Mouse (Mus musculus): ENCODE measurements at regions not wholly inside any gene's neighbourhood (a gene's known extent, or its start where the extent isn't known, plus 50 kb on each side); places are given as distances from the start of the nearest gene placed in this dataset.
"Not testable (repeated sequence)": the region's sequence is repeated elsewhere in the genome, so short reads cannot be mapped to it uniquely, and the experiment has no call there.

- ATAC-seq (replicated peaks; ENCODE audit: low FRiP score, poor library complexity, severe bottlenecking): no peak
These were observed 138.0 kb downstream of the Bcl2l11 start for GRCm38 (mm10) chr2:128263880-128264279.

- no peak for ATAC-seq (replicated peaks; ENCODE audit: low FRiP score, poor library complexity, severe bottlenecking)
These were observed 139.5 kb downstream of the Bcl2l11 start for GRCm38 (mm10) chr2:128265014-128265990.

- no peak for ATAC-seq (replicated peaks; ENCODE audit: low FRiP score, poor library complexity, severe bottlenecking)
These were observed 144.7 kb downstream of the Bcl2l11 start for GRCm38 (mm10) chr2:128270377-128271129.

GRCm38 (mm10) chr2:128272789-128273188, 147.0 kb downstream of the Bcl2l11 start:
- ATAC-seq (replicated peaks; ENCODE audit: low FRiP score, poor library complexity, severe bottlenecking): no peak

GRCm38 (mm10) chr2:128273292-128273691, 147.5 kb downstream of the Bcl2l11 start:
- ATAC-seq (replicated peaks; ENCODE audit: low FRiP score, poor library complexity, severe bottlenecking): no peak

- ATAC-seq (replicated peaks; ENCODE audit: low FRiP score, poor library complexity, severe bottlenecking): no peak
These were observed 150.5 kb downstream of the Bcl2l11 start for GRCm38 (mm10) chr2:128276337-128276736.

- no peak for ATAC-seq (replicated peaks; ENCODE audit: low FRiP score, poor library complexity, severe bottlenecking)
These were observed 151.7 kb downstream of the Bcl2l11 start for GRCm38 (mm10) chr2:128277387-128278123.

- no peak for ATAC-seq (replicated peaks; ENCODE audit: low FRiP score, poor library complexity, severe bottlenecking)
These were observed 152.2 kb downstream of the Bcl2l11 start for GRCm38 (mm10) chr2:128278124-128278432.

- ATAC-seq (replicated peaks; ENCODE audit: low FRiP score, poor library complexity, severe bottlenecking): no peak
These were observed 152.8 kb downstream of the Bcl2l11 start for GRCm38 (mm10) chr2:128278608-128279081.

GRCm38 (mm10) chr2:128279127-128279710, 153.4 kb downstream of the Bcl2l11 start:
- ATAC-seq (replicated peaks; ENCODE audit: low FRiP score, poor library complexity, severe bottlenecking): no peak

- no peak for ATAC-seq (replicated peaks; ENCODE audit: low FRiP score, poor library complexity, severe bottlenecking)
These were observed 156.8 kb downstream of the Bcl2l11 start for GRCm38 (mm10) chr2:128282591-128282990.

GRCm38 (mm10) chr2:128284822-128285421, 159.1 kb downstream of the Bcl2l11 start:
- ATAC-seq (replicated peaks; ENCODE audit: low FRiP score, poor library complexity, severe bottlenecking): no peak

- ATAC-seq (replicated peaks; ENCODE audit: low FRiP score, poor library complexity, severe bottlenecking): no peak
These were observed 159.6 kb downstream of the Bcl2l11 start for GRCm38 (mm10) chr2:128285457-128285856.

GRCm38 (mm10) chr2:128288138-128288551, 162.3 kb downstream of the Bcl2l11 start:
- ATAC-seq (replicated peaks; ENCODE audit: low FRiP score, poor library complexity, severe bottlenecking): no peak

- no peak for ATAC-seq (replicated peaks; ENCODE audit: low FRiP score, poor library complexity, severe bottlenecking)
These were observed 164.8 kb downstream of the Bcl2l11 start for GRCm38 (mm10) chr2:128290609-128291008.

- no peak for ATAC-seq (replicated peaks; ENCODE audit: low FRiP score, poor library complexity, severe bottlenecking)
These were observed 168.8 kb downstream of the Bcl2l11 start for GRCm38 (mm10) chr2:128294610-128295009.

GRCm38 (mm10) chr2:128295018-128295424, 169.2 kb downstream of the Bcl2l11 start:
- ATAC-seq (replicated peaks; ENCODE audit: low FRiP score, poor library complexity, severe bottlenecking): no peak

- ATAC-seq (replicated peaks; ENCODE audit: low FRiP score, poor library complexity, severe bottlenecking): no peak
These were observed 169.9 kb downstream of the Bcl2l11 start for GRCm38 (mm10) chr2:128295726-128296234.

- not testable (repeated sequence) for ATAC-seq (replicated peaks; ENCODE audit: low FRiP score, poor library complexity, severe bottlenecking)
These were observed 170.6 kb downstream of the Bcl2l11 start for GRCm38 (mm10) chr2:128296423-128296822.

Measured in erythroblast, adult 5-6 weeks (primary cell).